Mouse (Mus musculus) cortical plate, adult 2 months (tissue): Measurements from ENCODE around the gene Ripor3. TPM values are rescaled to one million over a fixed set of nuclear protein-coding genes. Genes with fewer than 3 reads are reported as not detected.
A peak's percentile ranks its signal among the peaks of the same experiment; 100 is the strongest.

Experiments
- H3K27ac ChIP-seq: fragments of 200-500 bp; 2 replicates; pipeline ENCODE4 v1.5.1; 2012; ENCODE audit warnings: low read length, control low read depth, inconsistent platforms; ENCODE audit not compliant: insufficient read depth
- H3K4me1 ChIP-seq: fragments of 200-500 bp; 2 replicates; pipeline ENCODE4 v1.6.1; 2011; ENCODE audit warnings: low read length; ENCODE audit not compliant: control insufficient read depth, insufficient read depth
- H3K4me3 ChIP-seq: fragments of 200-500 bp; 2 replicates; pipeline ENCODE4 v1.5.1; 2011; ENCODE audit warnings: mild to moderate bottlenecking, low read length, control low read depth; ENCODE audit not compliant: insufficient read depth
- CTCF ChIP-seq: fragments of 200-500 bp; IDR thresholded peaks from 2 replicates; pipeline ENCODE4 v1.5.1; 2011; ENCODE audit warnings: mild to moderate bottlenecking, control low read depth, low read length; ENCODE audit not compliant: insufficient read depth; ENCODE audit errors: extremely low read depth
- POLR2A ChIP-seq: fragments of 200-500 bp; IDR thresholded peaks from 2 replicates; pipeline ENCODE4 v1.6.1; 2011; ENCODE audit warnings: mild to moderate bottlenecking, low read length, control low read depth; ENCODE audit not compliant: insufficient read depth; ENCODE audit errors: extremely low read depth
- polyA plus RNA-seq: library from polyadenylated mRNA; depleted of rRNA; stranded (reverse); fragments of >200 nt; gene quantifications from 2 replicates; pipeline ENCODE4 v1.2.3, GENCODE M21; 2012

Gene Ripor3
- polyA plus RNA-seq, 1 experiment, result 0.50 TPM

DNA sequence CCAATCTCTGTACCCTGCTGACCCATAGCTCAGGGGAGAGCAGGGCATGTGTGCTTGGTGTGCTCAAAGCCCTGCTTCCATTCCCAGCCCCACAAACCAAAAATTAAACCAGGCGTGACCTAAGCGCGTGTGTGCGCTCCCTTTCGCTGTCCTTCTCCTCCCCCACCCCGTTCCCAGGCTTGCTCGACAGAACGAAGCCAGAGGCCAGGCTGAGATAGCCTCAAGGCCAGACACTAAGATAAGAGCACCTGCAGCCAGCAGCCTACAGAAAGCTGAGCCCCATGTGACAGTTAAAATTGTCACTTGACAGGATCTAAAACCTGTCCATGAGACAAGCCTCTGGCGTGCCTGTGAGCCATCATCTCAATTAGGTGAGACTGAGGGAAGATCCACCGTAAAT is 23.5 kb upstream of the Ripor3 start:
- TF ChIP-seq POLR2A (no peak), CTCF (no peak)
- Histone ChIP-seq H3K4me1 (no peaks in the 10 kb centered on the region), H3K27ac (no peak overlapping the region), H3K4me3 (no peak overlapping the region)

DNA sequence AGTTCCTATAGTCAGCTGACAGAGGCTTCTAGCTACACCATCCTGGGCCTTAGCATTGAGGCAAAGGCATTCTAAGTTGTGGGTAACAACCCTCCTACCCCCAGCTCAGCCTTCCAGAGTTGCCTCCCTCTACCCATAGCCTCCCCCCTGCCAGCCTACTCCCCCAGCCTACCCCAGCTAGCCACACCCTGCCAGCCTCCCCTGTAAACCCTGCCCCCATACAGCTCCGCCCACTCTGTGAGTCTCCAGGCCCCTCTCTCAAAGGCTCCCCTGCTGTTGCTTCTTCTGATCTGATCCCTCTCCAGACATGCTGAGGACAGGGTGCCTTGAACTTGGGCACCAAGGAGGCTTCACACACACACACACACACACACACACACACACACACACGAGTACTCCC is 21.4 kb upstream of the Ripor3 start:
- TF ChIP-seq POLR2A (no peak), CTCF (no peak)
- H3K4me1 ChIP-seq, result no peaks in the 10 kb centered on the region
- H3K4me3 ChIP-seq, result no peak overlapping the region
- no peak overlapping the region for H3K27ac ChIP-seq

DNA sequence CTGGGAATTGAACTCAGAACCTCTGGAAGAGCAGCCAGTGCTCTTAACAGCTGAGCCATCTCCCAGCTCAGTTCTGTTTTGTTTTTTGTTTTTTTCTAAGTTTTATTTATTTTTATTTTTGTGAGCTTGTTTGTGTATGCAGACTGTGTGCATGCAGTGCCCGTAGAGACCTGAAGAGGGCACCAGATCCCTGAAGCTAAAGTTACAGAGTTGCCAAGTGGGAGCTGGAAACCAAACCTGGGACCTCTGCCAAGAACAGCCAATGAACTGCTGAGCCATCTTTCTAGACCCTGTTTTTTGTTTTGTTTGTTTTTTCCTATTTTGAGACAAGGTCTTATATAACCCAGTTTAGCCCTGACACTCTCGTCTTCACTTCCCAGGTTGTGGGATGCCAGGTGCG is 18.0 kb upstream of the Ripor3 start:
- Histone ChIP-seq H3K4me3 (no peak overlapping the region), H3K27ac (no peak overlapping the region), H3K4me1 (no peaks in the 10 kb centered on the region)
- TF ChIP-seq POLR2A (no peak), CTCF (no peak)

DNA sequence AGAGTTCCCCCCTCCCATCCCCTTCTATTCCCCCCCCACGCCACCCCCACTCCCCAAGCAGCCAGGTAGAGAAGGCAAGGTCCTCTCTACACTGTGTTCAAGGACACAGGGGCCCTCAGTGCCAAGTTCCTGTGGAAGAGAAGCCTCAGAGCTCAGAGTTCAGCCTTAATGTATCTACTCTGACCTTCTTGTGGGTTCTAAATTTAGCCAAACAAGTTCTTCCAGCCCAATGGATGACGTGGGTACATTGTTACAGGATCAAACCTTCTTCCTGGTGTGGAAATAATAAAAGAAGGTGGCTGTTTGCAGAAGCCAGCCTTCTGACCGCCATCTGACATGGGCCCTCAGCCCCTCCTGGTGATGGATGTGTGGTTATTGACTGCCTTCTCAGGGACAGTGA is 16.0 kb upstream of the Ripor3 start:
- Histone ChIP-seq H3K4me3 (no peak overlapping the region), H3K4me1 (no peaks in the 10 kb centered on the region), H3K27ac (no peak overlapping the region)
- no peak for TF ChIP-seq POLR2A
- no peak for TF ChIP-seq CTCF

GRCm38 (mm10) chr2:168025882-168026281 is 15.5 kb upstream of the Ripor3 start:
- Histone ChIP-seq H3K4me1 (no peaks in the 10 kb centered on the region), H3K4me3 (no peak overlapping the region), H3K27ac (no peak overlapping the region)
- TF ChIP-seq POLR2A (no peak), CTCF (no peak)

- no peak overlapping the region for H3K27ac ChIP-seq
- H3K4me1 ChIP-seq, result no peaks in the 10 kb centered on the region
- TF ChIP-seq CTCF (no peak), POLR2A (no peak)
- H3K4me3 ChIP-seq, result no peak overlapping the region
Observed at GRCm38 (mm10) chr2:168025174-168025573, 14.8 kb upstream of the Ripor3 start.

DNA sequence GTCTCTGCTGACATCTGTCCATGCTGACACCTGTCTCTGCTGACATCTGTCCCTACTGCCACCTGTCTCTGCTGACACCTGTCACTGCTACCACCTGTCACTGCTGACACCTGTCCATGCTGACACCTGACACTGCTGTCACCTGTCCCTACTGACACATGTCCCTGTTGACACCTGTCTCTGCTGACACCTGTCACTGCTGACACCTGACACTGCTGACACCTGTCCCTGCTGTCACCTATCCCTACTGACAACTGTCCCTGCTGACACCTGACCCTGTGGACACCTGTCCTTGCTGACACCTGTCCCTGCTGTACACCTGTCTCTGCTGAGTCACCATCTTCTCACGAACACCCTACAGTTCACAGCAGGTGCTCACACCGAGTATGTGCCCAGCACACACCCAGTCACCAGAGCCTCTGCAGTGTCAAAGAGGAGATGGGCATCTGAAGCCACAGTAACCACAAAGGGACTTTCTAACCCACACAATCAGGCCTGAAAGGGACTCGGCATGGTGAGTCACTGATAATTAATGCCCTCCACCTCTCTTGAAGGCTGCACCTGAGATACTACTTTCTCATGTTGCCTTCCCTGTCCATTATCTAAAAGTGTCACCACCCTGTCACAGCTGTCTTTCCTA is 13.5 kb upstream of the Ripor3 start:
- TF ChIP-seq CTCF (no peak), POLR2A (no peak)
- Histone ChIP-seq H3K4me3 (no peak overlapping the region), H3K27ac (no peak overlapping the region), H3K4me1 (no peaks in the 10 kb centered on the region)

DNA sequence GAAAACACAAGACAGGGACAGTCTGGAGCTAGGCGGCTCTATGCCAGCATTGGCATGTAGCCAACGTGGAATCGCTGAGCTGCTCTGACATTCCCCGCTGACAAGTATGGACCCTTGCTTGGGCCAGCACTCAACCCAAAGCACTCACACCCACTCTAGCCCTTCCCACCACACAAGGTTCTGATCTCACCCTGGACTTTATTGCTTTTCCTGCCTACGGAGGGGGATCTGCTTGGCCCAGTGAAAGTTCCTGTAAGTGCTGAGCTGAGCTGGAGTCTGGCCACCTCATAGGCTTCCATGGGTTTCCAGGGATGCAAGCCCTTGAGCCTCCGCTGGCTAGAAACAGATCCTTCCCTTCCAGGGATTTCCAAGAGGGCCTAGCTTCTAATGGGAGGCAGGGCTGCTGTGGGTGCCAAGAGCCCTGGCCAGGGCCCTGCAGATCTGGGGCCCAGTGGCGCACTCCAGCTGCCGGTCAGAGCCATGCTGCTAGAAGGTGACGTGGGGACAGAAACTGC is 8.8 kb upstream of the Ripor3 start:
- no peaks in the 10 kb centered on the region for H3K4me1 ChIP-seq
- no peak for TF ChIP-seq CTCF
- TF ChIP-seq POLR2A, result no peak
- no peak overlapping the region for H3K27ac ChIP-seq

DNA sequence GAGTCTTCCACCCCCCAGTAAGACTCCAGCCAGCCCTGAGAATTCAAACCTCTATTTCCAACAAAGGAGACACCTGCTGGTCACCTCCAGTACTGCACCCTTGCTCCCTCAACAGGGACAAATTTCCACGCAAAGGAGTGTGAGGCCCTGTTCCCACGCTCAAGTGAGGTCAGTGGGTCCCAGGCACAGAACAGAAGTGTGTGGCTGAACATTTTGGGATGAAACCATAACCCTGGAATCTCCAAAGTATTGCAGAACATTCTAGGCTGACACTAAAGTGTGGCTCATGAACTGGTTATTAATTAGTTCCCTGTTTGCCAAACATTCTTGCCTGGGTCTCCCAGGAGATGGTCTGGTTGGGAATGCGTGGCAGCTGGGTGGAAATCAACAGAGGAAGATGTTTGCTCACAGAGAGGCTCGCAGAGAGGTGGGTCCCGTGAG is 6.6 kb upstream of the Ripor3 start:
- Histone ChIP-seq H3K27ac (no peak overlapping the region), H3K4me3 (no peak overlapping the region), H3K4me1 (no peaks in the 10 kb centered on the region)
- TF ChIP-seq POLR2A, result no peak
- TF ChIP-seq CTCF, result peak; percentile 81

More for the DNA sequence above, 8.8 kb upstream of the Ripor3 start:
- no peak overlapping the region for H3K4me3 ChIP-seq

DNA sequence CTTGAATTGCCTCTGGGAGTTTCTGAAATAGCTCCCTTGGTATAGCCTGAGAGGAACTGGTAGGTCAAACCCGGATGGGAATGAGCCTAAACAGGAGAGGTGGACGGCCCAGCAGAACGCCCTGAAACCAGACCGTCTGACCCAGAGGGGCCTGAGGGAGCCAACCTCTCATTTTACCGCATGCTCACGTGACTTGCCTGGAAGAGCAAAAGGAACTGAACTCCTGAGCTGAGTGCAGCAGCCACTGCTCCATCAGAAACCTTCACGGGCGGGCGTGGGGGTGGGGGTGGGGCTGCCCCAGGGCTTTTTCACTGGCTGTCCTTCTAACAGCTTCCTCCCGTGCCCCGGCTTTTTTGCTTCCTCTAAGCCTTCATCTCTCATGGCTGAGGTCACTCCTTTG is 475 bp upstream of the Ripor3 start:
- TF ChIP-seq CTCF, result no peak
- no peak for TF ChIP-seq POLR2A
- H3K27ac ChIP-seq, result no peak overlapping the region

DNA sequence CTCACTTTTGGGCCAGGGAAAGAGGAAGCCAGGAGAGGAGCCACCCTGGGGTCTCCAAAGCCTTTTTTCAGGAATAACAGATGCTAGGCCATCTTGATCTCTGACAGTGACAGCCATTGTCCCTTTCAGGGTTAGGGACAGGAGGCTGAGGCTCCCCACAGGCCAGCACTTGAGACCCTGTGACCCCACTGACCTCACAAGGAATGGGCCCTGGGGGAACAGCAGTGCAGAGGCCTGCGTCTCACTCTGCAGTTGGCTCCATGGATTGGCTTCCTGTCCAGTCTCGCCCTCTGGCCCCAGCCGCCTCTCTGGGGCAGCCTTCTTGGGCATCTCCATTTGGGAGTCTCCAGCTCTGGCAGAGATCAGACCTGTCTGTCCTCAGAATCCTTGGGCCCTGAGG is 2.3 kb downstream of the Ripor3 start:
- Histone ChIP-seq H3K27ac (no peak overlapping the region), H3K4me1 (no peaks in the 10 kb centered on the region), H3K4me3 (no peak overlapping the region)
- TF ChIP-seq CTCF, result no peak
- no peak for TF ChIP-seq POLR2A

More for the DNA sequence above, 475 bp upstream of the Ripor3 start:
- no peak overlapping the region for H3K4me3 ChIP-seq
- H3K4me1 ChIP-seq, result no peaks in the 10 kb centered on the region
